Mouse (Mus musculus) bone marrow, adult 2 months (tissue): ENCODE measurements around the gene Rassf5. TPM values are rescaled to one million over a fixed set of nuclear protein-coding genes. Genes with fewer than 3 reads are reported as not detected.

Source experiments
- H3K27ac ChIP-seq: fragments of 200-500 bp; 2 replicates; pipeline ENCODE4 v1.5.1; 2012; ENCODE audit warnings: low read depth, mild to moderate bottlenecking, control low read depth, inconsistent platforms, low read length; ENCODE audit not compliant: control insufficient read depth, poor library complexity, insufficient read depth
- H3K4me1 ChIP-seq: fragments of 200-500 bp; 2 replicates; pipeline ENCODE4 v1.6.1; 2011; ENCODE audit warnings: low read length; ENCODE audit not compliant: control insufficient read depth, insufficient read depth
- H3K4me3 ChIP-seq: fragments of 200-500 bp; replicated peaks from 2 replicates; pipeline ENCODE3; 2011; ENCODE audit warnings: mild to moderate bottlenecking, low read depth, low read length, control low read depth; ENCODE audit not compliant: control insufficient read depth
- CTCF ChIP-seq: fragments of 200-500 bp; IDR thresholded peaks from 2 replicates; pipeline ENCODE4 v1.5.1; 2011; ENCODE audit warnings: low read length, control low read depth; ENCODE audit not compliant: control insufficient read depth, insufficient read depth
- POLR2A ChIP-seq: fragments of 200-500 bp; IDR thresholded peaks from 2 replicates; pipeline ENCODE4 v1.6.1; 2011; ENCODE audit warnings: low read depth, mild to moderate bottlenecking, control low read depth, low read length, borderline replicate concordance; ENCODE audit not compliant: control insufficient read depth
- WGBS: fragments of 180-500 bp; shearing (Covaris S2); methylation state at CpG from one replicate; pipeline ENCODE4 v1.1.7; 2018; 5-methylcytosine and 5-hydroxymethylcytosine counted together
- polyA plus RNA-seq: library from polyadenylated mRNA; stranded (reverse); fragments of >200 nt; gene quantifications from 2 replicates; pipeline ENCODE4 v1.2.4, GENCODE M21; 2011; ENCODE audit warnings: low replicate concordance; ENCODE audit not compliant: missing spikeins, insufficient read depth, insufficient read length

Gene Rassf5
- polyA plus RNA-seq, 1 experiment, result 21.8 TPM

DNA sequence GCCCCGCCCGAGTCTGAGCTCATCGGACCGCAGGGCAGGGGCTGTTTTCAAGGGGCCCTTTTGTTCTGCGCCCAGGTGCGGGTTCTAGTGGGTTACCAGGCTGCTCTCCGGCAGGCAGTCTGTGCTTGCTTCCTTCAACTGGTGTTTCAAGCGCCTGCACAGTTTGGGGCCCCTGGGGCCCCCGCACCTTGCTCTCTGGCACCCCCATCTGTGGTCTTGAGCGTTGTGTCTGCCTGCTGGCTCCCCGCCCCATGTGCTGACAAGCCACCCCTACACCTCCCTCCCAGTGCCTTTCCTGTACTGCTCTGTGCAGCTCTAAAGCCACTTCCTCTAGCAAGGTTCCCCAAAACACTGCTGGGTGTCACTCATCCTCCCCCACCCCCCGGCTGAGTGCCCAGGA is 45.1 kb downstream of the Rassf5 start:
- peak overlapping the region; percentile 96 for H3K27ac ChIP-seq
- peak overlapping the region; percentile 82 for H3K4me3 ChIP-seq
- TF ChIP-seq POLR2A (peak; percentile 77; the same call in 1 of the 2 replicates), CTCF (peak; percentile 66)
- WGBS, result 2% methylated on average over 12 of the region's 12 CpGs
- H3K4me1 ChIP-seq, result peaks cover 4% of the 10 kb centered on the region

DNA sequence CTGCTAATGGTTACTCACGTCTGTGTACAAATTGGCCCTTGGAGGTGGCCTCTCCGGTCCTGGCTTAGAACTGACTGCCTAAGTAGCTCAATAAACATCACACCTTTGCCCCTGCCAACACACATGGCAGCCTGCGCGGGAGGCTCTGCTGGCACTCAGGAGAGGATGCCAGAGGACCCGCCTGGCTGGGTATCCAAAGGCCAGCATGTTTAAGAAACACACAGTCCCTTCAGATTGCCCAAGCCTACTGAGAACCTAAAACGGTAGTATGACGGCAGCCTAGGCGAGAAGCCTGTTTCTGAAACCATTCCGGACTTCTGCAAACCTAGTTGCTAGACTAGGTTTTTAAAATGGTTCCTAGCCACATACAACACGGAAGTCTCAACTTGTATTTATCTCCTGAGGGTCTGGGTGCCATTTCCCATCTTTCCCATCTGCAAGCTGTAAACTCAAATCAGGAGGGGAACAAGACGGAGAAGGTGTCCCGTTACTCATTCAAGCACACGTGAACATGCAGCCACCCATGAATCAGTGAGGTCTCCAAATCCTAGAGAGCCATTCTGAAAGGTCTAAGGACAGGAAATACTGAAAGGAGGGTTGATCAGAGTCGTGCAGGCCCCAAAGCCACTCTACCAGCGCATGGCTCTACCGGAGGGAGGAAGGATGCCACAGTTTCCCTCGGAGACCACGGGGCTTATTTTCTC is 45.8 kb downstream of the Rassf5 start:
- TF ChIP-seq CTCF (no peak), POLR2A (0 out of 2 replicates have a peak, but pooled peaks have one; percentile 19)
- 2% methylated on average over 18 of the region's 18 CpGs for WGBS
- Histone ChIP-seq H3K4me3 (peak overlapping the region; percentile 82), H3K4me1 (peaks cover 4% of the 10 kb centered on the region), H3K27ac (peak overlapping the region; percentile 96)

DNA sequence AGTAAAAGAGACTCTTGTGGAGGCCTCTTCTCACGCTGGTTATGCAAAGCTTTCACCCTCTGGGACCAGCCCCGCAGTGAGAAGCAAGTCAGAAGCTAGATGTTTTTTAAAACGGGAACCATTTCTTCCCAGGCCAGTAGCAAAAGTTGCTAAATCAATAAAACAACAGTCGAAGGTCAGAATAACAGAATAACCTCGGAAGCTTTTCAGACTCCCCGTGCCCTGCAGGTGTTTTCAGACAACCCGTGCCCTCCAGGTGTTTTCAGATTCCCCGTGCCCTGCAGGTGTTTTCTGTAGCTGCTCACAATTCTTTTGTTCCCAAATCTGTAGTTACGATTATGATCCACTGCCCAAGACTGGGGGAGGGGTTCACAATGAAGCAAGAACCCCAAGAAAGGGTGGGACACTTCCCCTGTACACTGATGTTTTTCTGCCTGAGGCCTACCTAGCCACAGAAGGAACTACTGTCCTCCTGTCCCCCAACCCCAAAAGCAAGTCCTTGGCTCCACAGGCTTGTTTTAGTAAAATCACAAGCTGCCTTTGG is 46.6 kb downstream of the Rassf5 start:
- Histone ChIP-seq H3K27ac (peak overlapping the region; percentile 96), H3K4me3 (peak overlapping the region; percentile 82), H3K4me1 (peaks cover 4% of the 10 kb centered on the region)
- TF ChIP-seq POLR2A (no peak), CTCF (no peak)
- WGBS, result 4% methylated on average over 9 of the region's 9 CpGs

GRCm38 (mm10) chr1:131196107-131196506 is 49.0 kb downstream of the Rassf5 start:
- Histone ChIP-seq H3K27ac (no peak overlapping the region), H3K4me3 (no peak overlapping the region), H3K4me1 (peaks cover 6% of the 10 kb centered on the region)
- no peak for TF ChIP-seq CTCF
- TF ChIP-seq POLR2A, result no peak
- 59% methylated on average over 2 of the region's 2 CpGs for WGBS

DNA sequence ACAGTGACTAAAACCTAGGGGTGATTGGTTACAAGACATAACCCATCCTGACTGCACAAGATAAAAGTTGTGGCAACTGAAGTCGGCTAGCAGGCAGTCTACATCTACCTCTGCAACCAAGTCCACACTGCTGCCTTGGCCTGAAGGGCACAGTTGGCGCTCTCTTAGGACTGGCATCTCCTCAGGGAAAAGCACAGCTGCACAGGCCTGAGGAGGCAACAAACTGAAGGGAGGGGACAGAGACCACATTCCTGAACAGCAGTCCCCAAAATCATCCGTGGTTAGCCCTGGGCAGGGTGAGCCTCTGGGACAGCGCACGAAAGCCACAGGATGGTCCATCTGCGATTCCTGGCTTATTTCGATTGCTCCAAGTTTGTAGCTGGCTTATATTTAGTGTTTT is 49.4 kb downstream of the Rassf5 start:
- 57% methylated on average over 7 of the region's 7 CpGs for WGBS
- H3K27ac ChIP-seq, result no peak overlapping the region
- no peak for TF ChIP-seq POLR2A
- no peak for TF ChIP-seq CTCF

GRCm38 (mm10) chr1:131193746-131194145 is 51.3 kb downstream of the Rassf5 start:
- Histone ChIP-seq H3K4me1 (peaks cover 11% of the 10 kb centered on the region), H3K4me3 (no peak overlapping the region), H3K27ac (no peak overlapping the region)
- TF ChIP-seq CTCF (no peak), POLR2A (no peak)
- WGBS, result 71% methylated on average over 3 of the region's 3 CpGs

More for the DNA sequence above, 49.4 kb downstream of the Rassf5 start:
- Histone ChIP-seq H3K4me1 (peaks cover 6% of the 10 kb centered on the region), H3K4me3 (no peak overlapping the region)

GRCm38 (mm10) chr1:131188655-131189054 is 56.4 kb downstream of the Rassf5 start:
- Histone ChIP-seq H3K4me1 (peaks cover 19% of the 10 kb centered on the region), H3K27ac (peak overlapping the region; percentile 85), H3K4me3 (no peak overlapping the region)
- TF ChIP-seq POLR2A, result no peak
- no peak for TF ChIP-seq CTCF
- 20% methylated on average over 5 of the region's 5 CpGs for WGBS

GRCm38 (mm10) chr1:131187856-131188255 is 57.2 kb downstream of the Rassf5 start:
- 76% methylated on average over 5 of the region's 5 CpGs for WGBS
- H3K4me1 ChIP-seq, result peaks cover 22% of the 10 kb centered on the region
- H3K27ac ChIP-seq, result peak overlapping the region; percentile 82
- no peak for TF ChIP-seq POLR2A
- TF ChIP-seq CTCF, result no peak
- no peak overlapping the region for H3K4me3 ChIP-seq

GRCm38 (mm10) chr1:131186995-131187394 is 58.1 kb downstream of the Rassf5 start:
- no peak for TF ChIP-seq POLR2A
- 0 out of 2 replicates have a peak, but pooled peaks have one; percentile 8 for TF ChIP-seq CTCF
- Histone ChIP-seq H3K27ac (peak overlapping the region; percentile 39; the same call in 1 of the 2 replicates), H3K4me3 (no peak overlapping the region), H3K4me1 (peaks cover 20% of the 10 kb centered on the region)
- WGBS, result 44% methylated on average over 6 of the region's 6 CpGs
